Mouse (Mus musculus): Measurements from ENCODE around the gene Igfals.

- no peak for TF ChIP-seq CTCF (IDR thresholded peaks at IDR 0.05)
- TF ChIP-seq EP300 (IDR thresholded peaks at IDR 0.05) = no peak
Measured at GRCm38 (mm10) chr17:24903767-24904166, 38.0 kb downstream of the Igfals start.
